Mouse (Mus musculus): Measurements from ENCODE around the gene Phf19.
A peak's percentile ranks its signal among the peaks of the same experiment; 100 is the strongest.

The Phf19 gene

DNA sequence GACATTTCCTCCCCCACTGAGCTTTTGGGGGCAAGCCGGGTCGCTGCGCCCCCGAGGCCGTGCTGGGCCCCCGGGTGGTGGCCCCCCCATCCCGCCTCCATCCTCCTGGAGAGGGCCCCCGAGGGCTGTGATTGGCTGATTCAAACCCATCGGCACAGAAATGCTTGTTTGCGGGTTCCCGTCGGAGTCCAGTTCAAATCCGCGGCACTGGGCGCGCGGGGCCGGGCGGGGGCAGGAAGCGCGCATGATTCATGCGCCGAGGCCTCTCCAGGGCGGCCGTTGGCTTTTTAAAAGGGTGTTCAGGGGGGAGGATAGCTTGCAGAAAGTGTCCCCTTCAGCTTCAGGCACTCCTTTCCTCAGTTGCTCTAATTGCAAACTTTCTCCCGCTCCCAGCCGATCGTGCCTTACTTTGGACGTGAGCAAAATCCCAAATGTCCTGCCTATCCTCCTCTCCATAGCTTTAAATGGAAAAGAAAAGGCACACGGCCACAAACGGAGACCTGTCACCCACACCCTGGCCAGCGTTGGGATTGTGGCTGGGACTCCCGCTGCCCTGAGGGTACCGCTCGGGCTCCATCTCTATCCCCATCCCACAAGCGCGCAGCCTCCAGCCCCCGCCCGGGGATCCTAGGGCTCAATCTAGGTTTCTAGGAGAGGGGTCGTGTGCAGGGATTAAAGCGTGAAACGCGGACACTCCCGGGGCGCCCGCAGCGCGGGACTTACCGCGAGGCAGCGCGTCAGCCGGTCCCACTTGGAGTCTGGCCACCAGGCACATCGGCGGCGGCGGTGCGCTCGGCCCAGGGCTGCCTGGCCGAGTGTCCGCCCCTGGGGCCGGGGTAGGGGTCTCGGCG is at the start of gene Phf19:
Gene Phf19 (minus strand): TSS at position 809 of the 851 bp plus-strand sequence.
- DNase-seq (ENCODE audit: low spot score) = peak; percentile 27

DNA sequence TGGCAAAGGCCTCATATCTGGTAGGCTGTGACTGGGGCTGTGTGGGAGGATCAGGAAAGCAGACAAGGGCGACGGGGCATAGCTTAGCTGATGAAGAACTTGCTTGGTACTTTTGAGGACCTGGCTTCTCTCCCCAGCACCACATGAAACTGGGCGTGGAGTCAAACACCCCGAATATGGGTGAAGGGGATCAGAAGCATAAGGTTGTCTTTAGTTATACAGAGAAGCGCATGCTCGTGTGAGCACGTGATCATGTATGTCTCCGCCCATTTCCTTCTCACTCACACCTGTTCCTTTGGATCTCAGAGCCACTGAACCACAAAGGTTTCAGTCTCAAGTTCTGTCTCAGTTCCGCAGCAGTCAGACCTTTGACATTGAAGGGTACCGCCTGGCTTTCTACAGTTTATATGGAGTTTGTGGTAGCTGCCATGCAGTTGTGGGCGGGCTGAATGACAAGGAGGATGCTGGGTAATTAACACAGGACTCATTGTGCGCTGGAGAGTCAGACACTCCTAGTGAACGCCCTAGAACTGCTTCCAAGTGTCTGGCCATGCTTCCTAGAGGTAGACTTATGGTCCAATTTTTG is 49.6 kb upstream of the Phf19 start:
- DNase-seq (ENCODE audit: low spot score) = no peak

DNA sequence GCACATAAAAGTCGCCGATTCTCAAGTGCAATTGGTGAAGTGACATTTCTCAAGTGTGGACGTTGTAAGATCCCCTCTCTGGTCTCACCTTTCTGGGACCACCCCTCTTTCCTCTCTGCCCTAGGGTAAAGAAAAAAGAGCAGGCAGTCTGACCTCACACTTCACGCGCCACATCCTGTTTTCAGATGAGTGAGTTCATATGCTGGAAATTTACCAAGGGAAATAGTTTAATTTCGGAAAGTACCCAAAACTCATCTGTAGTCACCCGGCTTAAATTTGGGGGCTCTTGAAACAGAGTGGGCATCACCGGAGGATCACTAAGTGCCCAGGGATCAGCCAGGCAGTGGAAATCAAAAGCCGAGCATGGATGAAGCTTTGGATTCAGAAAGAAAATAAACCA is 49.1 kb upstream of the Phf19 start:
- DNase-seq (ENCODE audit: low spot score) = no peak

DNA sequence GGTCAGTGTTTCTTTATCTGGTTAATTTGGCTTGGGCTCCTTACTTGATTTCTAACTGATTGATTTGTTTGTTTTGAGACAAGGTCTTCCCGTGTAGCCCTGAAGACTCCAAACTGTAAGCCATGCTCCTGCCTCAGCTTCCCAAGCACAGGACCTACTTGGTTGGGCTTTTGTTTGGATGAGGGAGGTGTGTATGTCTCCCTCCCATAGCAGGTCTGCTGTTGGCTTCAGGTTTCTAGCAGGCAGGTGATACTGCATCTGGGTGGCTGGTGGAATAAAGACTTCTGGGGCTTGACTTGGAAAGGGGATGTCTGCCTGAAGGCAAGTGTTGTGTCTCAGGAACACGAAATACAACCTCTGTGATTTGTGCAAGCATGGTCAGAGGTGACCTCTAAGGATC is 48.4 kb upstream of the Phf19 start:
- DNase-seq (ENCODE audit: low spot score) = no peak

DNA sequence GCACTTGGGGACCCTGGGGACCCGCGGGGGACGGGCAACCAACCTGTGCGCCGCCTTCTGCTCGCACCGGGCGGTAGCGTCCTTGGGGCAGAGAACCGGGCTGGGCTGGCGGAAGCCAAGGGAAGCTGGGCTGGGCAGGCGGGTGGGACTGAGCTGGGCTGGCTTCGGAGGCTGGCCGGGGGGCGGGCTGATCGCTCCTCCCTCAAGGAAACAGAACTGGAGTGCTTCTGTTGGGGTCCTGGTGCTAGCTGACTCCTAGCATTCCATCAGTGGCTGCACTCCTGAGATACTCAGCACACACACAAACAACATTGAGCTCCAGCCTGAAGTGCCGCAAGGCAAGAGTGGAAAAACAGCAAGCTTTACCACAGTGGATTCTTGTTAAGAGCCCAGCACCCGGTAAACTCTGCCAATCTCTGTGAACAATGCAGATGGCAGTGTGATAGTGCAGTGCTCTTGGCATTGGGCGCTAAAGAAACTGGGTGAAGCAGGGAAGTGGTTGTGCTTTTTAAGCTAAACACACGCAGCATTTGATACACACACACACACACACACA is 47.7 kb upstream of the Phf19 start, which contains the start of gene Traf1:
Gene Traf1 (minus strand): TSS at position 292 of the 556 bp plus-strand sequence.
- DNase-seq (ENCODE audit: low spot score) = peak; percentile 23

DNA sequence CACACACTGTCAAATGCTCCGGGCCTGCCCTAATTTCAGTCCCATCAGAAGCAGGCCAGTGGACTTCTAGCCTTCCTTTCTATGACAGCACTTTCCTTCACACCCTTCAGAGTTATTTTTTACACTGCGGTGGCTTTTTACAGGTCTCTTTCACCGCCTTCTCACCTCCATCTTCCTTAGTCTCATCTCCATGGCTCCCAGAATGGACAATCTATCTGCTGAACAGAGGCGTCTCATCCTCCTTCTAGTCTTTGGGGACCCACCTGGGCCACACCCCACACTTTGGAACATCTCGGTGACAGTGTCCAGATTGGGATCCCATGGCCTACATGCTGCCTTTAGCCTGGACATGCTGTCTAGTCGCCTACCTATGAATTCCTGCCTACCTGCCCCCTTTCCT is 47.1 kb upstream of the Phf19 start:
- no peak for DNase-seq (ENCODE audit: low spot score)

DNA sequence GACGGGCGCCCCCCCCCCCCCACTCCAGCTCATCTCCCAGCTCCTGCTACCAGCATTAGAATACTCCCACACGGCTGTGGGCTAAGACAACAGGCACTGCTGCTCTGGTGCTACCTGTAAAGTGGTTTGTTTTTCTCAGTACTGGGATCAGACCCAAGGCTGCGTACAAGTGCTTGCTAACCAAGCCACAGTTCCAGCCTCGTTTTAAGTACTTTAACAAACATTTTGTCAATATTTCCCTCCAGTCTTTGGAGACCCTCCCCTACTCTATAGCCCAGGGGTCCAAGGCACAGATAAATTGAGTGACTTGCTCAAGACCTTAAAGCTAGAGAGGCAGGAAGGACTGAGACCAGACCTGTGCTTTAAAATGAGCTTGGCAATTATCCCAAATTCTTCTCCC is 46.6 kb upstream of the Phf19 start:
- no peak for DNase-seq (ENCODE audit: low spot score)

DNA sequence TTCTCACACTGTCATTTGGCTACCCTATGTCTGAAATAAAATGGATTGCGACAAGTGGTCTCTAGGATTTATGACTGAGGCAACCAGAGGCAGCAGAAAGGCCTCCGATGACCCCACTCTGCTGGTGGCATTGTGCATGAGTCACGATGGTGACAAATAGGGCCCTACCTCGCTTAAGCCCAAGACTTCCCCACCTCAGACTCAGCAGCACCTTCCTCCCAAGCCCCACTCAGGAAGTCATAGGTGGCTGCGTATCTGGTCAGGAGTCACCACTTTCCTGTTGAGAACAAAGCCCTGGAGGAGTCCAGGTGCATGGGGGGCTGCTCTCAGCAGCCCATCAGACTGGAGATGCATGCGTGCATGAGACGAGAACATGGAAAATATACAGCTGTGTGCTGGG is 44.8 kb upstream of the Phf19 start:
- no peak for DNase-seq (ENCODE audit: low spot score)

DNA sequence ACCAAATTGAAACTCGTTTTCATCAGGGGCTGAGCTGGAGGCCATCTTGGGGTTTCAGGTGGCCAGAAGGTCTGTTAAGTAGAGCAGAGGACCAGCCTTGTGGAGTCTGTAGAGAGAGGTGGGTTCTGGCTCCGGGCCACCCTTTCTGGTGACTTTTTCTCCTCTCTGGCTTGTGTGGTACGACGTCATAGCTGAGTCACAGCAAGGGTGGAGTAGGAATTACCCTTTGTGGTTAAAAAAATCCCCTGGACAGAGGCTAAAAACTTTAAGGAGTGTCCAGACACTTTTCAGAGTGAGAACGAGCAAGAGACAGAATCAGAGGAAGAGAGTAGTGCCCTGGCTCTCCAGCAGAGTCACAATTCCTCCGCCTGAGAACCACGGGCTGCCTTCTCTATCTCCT is 44.2 kb upstream of the Phf19 start:
- no peak for DNase-seq (ENCODE audit: low spot score)

DNA sequence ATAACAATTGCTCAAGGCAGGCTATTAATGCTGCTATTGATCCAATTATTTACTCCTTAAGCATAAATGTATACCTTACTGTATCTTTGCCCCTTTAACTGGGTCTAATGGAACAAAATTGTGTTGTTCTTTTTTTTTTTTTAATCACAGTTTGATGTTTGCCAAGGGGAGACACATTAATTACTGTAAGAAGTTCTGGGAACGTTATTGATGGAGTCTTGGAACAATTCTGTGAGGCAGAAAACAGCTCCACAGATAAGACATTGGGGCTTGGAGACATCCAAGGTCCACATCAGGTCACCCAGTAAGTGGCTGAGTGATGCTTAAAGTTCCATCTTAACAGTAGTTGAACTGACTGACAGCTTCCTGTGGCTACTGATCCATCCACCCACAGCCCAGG is 43.6 kb upstream of the Phf19 start:
- no peak for DNase-seq (ENCODE audit: low spot score)

DNA sequence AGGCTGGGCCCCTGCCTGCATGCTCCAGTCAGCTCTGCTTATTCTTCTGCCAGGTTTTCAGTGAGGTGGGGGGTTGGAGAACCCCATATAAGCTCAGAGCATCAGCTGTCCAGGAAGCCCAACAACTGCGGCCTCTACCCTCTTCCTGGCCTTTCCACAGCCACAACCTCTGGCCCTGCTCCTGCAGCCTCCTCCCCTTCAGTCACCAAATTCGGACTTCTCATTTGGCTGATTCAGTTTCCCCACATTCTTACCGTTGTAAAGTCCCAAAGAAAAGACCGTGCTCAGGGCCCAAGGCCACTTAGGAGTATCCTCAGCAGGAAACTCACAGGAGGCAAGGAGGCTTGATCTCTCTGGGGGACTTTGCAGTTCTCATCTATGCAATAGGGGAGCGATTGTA is 43.1 kb upstream of the Phf19 start:
- no peak for DNase-seq (ENCODE audit: low spot score)

DNA sequence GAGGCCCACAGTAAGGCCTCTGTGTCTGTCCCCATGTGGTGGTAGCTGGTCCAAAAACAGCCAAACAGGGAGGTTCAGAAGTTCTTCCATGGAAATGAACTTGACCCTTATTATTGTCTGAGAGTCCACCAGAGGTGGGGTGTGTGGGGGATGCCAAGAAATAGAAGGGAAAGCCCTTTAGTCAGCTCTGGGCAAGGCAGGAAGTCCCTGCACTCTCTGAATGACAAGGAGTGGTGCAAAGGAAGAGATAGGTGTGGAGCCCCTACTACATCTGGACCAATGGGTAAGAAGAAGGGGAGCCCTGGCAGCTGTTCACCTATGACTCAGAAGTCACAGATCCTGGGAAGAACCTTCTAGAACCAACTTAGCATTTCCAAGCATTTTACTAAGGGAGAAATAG is 40.5 kb upstream of the Phf19 start:
- DNase-seq (ENCODE audit: low spot score) = no peak

DNA sequence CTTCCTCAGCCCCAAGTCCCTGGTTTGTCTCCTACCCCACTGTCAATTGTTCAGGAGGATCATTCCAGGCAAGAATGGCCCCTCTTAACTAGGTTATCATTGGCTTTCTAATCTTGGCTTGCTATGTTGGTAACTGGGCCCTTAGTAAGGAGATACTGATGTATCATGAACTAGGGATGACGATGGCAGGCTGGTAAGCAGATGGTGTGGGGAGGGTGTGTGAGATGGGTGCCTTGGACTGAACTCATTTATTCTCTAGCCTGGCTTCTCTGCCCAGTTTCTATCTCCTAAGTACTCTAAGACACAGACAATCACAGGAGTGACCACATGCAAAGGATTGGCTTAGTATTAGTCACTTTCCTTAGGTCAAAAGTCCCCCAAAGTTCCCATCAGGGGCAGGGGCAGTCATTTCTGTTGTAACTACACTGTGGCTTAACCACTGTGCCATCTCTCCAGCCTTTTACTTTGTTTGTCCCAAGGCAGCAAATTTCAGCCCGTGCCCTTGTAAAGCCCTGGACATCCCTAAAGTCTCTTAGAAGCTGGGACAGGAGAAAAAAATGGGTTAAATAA is 39.8 kb upstream of the Phf19 start:
- no peak for DNase-seq (ENCODE audit: low spot score)

DNA sequence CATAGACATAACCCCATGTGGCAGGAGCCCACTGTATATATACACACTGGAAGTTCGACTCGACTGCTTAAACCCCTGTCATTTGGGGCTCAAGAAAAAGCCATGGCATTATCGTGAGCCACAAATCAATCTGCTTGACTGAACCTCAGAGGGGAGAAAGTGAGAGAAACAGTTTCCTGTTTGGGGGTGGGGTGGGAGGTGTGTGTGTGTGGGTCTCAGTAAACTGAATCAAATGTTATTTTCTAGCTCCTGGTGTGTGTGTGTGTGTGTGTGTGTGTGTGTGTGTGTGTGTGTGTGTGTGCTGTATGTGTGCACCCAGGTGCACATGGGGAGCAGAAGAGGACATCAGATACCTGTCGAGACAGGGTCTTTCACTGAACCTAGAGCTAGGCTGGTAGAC is 39.2 kb upstream of the Phf19 start:
- no peak for DNase-seq (ENCODE audit: low spot score)

DNA sequence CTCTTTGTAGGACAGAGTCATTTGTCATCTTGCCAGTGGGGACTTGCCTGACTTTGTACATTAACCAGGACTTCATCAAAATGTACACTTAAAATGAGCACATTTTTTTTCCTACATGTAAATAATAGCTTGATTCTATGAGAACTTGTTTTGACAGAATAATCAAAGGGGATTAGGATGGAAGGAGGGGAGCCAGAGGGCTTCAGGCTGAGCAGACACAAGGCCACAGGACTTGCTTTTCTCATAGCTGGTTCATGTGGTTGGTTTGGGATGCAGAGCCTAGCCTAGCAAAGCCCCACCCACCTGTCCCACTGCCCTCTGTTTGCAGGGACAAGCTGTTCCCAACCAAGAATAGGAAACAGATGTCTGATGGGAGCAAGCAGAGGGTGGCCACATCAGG is 37.6 kb upstream of the Phf19 start:
- no peak for DNase-seq (ENCODE audit: low spot score)

DNA sequence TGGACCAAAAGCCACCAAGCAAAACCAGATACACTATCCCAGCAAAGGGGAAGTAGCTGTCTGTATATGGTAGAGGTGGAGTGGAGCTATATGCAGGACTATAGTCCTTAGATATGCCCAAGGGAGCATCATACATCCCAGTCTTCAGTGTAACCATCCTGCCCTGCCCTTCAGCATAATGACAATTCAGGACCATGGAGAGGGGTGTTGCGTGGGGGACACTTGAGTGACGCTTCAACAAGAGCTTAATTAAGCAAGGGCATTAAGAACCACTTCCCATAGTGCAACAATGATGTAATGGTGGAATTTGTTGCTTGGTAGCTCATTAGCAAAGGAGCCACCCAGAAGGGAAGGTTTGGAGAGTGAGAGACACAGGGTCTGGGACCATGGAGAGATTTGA is 34.8 kb upstream of the Phf19 start:
- DNase-seq (ENCODE audit: low spot score) = peak; percentile 47

DNA sequence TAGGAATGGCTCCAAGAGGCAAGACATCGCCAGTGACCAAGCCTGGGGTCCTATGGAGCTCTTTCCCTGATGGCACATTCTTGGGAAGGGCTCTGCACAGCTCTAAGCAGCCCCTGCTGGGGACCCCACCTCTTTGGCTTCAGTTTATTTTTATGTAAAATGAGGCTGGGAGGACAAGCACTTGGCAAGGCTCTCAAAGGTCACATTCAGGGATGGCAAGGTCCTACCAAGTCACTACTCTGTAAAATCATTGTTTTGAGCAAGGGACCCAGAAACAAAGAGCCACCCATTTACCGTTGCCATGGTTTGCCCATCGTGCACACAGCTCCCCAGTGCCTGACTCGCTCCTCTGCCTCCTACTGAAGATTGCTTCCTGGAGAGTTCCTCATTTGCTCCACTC is 32.2 kb upstream of the Phf19 start:
- DNase-seq (ENCODE audit: low spot score) = no peak

DNA sequence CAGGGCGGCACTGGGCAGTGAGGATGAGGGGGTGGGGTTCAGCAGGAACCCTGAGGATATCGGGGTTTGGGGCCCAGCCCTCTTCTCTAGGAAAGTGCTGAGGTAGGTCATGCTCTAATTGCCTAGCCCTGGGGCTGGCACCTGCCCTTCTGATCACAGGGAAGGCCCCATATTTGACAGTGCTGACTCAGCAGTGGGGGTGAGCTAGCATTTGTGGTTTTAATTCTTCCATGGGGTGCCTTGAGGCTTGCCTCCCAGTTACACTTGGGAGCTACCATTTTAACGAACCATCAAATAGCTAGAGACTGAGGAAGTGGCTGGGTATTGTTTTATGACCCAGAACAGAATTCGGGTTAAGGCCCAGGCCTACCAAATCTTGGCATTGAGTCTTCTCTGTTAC is 31.8 kb upstream of the Phf19 start:
- no peak for DNase-seq (ENCODE audit: low spot score)

DNA sequence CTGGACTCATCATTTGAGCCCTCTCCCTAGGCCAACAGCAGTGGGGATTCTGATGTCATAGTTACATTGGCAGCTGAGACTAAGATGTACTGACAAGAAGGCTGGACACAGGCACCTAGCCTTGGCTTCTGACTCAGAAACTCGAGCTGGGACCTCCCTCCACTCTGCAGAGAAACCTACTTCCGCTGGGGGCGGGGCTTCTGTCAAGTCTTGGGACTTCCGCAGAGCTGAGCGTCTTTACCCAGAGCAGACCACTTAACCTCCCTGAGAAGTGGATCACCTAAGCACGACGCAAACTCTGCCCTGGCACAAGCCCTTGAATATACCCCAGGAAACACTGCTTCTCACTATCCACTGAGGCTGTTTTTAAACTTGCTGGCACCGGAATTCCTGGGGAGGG is 30.9 kb upstream of the Phf19 start:
- peak; percentile 31 for DNase-seq (ENCODE audit: low spot score)

DNA sequence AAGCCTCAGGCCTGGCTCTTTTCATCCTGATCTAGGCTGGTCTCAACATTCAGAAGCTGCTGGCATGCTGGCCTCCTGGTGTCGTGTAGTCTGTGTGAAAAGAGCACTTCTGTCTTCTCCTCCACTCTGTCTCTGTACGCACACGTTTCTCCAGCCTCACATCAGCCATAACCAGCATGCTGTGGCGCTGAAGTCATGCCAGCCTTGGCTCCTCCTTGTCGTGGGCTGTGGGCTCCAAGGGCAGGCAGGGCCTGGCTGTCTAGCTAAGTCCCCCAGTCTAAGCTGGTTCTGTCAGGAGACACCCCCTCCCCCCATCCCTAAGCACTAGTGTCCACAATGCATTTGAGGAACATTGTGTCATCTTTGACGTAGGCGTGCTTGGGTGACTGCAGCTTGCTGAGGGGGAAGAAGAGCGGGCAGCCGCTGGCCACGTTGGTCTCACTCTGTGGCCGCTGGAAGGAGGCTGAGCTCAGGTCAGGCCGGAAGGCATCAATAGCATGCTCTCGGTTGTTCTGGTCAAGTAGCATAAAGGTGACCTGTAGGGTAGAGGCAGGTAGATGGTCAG is 29.8 kb upstream of the Phf19 start:
- DNase-seq (ENCODE audit: low spot score) = no peak

DNA sequence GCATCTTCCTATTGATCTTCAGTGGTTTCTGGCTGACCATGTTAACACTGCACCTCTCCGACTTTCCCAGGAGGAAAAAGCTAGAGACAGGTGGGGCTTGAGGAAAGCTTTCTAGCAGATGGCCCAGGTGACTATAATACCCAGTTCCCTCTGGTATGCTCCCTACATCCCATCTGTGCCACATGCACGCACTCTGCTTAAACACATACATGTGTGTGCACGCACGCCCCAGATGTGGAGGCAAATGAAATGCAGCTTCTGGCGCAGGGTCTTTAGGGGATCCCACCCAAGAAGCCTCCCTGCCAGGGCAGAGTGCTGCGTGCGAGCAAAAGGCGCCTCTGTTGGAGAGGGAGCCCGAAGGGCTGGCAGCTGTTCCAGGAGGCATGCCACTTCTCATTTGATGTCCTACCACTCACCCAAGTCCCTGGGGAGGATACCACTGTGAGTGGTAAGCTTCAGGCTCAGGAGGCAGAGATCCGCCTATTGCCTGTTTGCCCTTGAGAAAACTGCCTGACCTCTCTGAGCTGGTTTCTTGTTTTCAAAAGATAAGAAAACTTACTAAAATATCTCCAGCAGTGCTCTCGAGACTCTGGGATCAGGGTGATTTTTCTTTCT is 27.3 kb upstream of the Phf19 start:
- DNase-seq (ENCODE audit: low spot score) = no peak

DNA sequence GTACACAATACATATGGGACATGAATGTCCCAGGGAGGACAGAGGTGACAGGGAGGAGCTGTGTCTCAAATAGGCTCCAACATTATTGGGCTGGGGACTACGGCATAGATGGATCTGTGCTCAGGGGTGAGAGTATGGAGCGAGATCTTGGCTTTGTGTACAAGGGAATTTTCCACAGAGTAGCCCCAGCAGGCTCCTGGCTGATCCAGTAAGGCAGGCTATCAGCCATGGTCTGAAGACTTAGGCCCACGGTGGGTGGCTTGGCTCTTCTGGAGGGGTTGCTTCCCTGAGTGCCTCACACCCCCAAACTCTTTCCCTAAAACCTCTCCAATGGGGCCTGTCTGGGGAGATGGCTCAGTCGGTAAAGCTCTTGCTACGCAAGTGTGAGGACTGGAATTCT is 26.4 kb upstream of the Phf19 start:
- no peak for DNase-seq (ENCODE audit: low spot score)

All from embryo, embryonic 10 days (tissue).